Mouse (Mus musculus) heart, embryonic 10.5 days (tissue): ENCODE measurements around the gene Mettl26. TPM values are rescaled to one million over a fixed set of nuclear protein-coding genes. Genes with fewer than 3 reads are reported as not detected.

Experiments used
- DNase-seq: peaks from one replicate; pipeline ENCODE4 v3.0.0-alpha.2; 2017; ENCODE audit warnings: low spot score
- H3K27ac ChIP-seq: fragments of 300-500 bp; sonication (generic); 2 replicates; pipeline ENCODE4 v1.5.1; 2016; ENCODE audit warnings: mild to moderate bottlenecking
- H3K27me3 ChIP-seq: fragments of 300-500 bp; sonication (generic); 2 replicates; pipeline ENCODE4 v1.6.1; 2016; ENCODE audit warnings: mild to moderate bottlenecking; ENCODE audit not compliant: poor library complexity, insufficient read depth, severe bottlenecking
- H3K36me3 ChIP-seq: fragments of 300-500 bp; sonication (generic); 2 replicates; pipeline ENCODE4 v1.6.1; 2016; ENCODE audit warnings: mild to moderate bottlenecking, moderate library complexity
- H3K4me1 ChIP-seq: fragments of 300-500 bp; sonication (generic); 2 replicates; pipeline ENCODE4 v1.6.1; 2016; ENCODE audit warnings: mild to moderate bottlenecking
- H3K4me3 ChIP-seq: fragments of 300-500 bp; sonication (generic); 2 replicates; pipeline ENCODE4 v1.5.1; 2016; ENCODE audit warnings: mild to moderate bottlenecking, moderate library complexity
- H3K9me3 ChIP-seq: fragments of 300-500 bp; sonication (generic); 2 replicates; pipeline ENCODE4 v1.6.1; 2016; ENCODE audit warnings: mild to moderate bottlenecking, moderate library complexity
- WGBS: fragments of 180-500 bp; shearing (Covaris S2); methylation state at CpG from one replicate; pipeline ENCODE4 v1.1.7; 2016; 5-methylcytosine and 5-hydroxymethylcytosine counted together
- polyA plus RNA-seq: library from polyadenylated mRNA; unstranded; fragments of >200 nt; fragmentation: Nextera tagmentation; extraction: Ambion mirVana; gene quantifications from 2 replicates; pipeline ENCODE4 v1.2.1, GENCODE M21; 2016

Gene Mettl26
- polyA plus RNA-seq, 1 experiment from 2014 or later, result 55.4 TPM

DNA sequence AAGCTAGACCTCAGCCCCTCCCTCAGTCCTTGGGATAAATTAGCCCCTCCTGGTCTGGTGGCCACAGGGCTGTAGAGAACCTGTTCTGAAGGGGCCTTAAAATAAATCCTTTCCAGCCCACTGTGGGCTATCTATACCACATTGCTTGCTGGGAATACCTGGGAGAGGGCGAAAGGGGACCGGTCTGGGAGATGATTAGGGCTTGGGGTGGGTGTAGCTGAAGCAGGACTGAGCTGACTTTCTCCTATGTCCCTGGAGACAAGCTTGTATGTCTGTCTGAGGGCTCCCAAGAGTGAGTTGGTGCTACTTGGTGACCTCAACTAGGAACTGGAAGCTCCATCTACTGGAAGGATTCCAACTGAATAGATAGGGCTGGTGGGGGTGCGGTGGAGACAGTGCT lies 2.2 kb downstream of the Mettl26 start:
- H3K36me3 ChIP-seq, result peaks cover 21% of the 10 kb centered on the region
- no peaks in the 10 kb centered on the region for H3K9me3 ChIP-seq
- H3K4me1 ChIP-seq, result peaks cover 62% of the 10 kb centered on the region
- no peak overlapping the region for H3K4me3 ChIP-seq
- H3K27me3 ChIP-seq, result no peaks in the 10 kb centered on the region
- 90% methylated on average over 3 of the region's 3 CpGs for WGBS
- no peak overlapping the region for H3K27ac ChIP-seq
- DNase-seq, result no peak

DNA sequence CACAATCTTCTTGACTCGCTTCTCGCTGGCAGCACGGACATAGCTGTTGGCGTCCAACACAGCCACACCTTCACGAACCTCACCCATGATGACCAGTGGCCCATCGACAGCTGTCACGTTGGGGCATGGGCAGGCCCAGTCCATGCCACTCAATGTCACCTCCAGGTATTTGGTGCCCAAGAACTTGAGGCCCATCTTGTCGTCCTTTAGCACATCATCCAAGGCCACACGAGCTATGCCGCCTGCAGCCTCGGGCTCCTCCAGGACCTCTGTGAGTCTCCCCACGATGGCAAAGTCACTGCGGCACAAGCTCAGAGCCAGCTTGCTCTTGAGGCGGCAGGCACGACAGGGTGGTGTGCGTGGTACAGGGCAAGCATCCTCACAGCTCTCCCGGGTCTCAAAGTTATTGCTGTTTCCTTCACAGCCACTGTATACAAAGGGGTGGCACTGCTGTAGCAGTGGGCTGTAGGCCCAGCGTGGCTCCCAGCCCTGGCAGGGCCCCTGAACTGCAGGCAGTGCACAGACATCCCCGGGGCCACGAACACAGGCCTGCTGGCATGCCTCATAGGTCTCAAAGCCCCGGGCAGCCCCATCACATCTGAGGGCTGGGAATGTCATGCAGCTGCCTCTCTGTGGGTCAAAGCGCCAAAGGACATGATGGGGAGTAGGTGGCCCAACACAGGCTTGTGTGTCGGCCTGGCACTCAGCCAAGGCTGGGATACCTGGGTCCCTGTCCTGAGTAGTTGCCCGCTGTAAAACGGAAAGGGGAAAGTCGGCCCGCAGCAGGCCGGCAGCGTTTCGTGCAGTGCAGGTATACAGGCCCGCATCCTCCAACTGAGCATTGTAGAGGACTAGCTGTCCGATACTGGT lies 3.1 kb downstream of the Mettl26 start:
- Histone ChIP-seq H3K27me3 (no peaks in the 10 kb centered on the region), H3K4me3 (no peak overlapping the region), H3K36me3 (peaks cover 30% of the 10 kb centered on the region), H3K4me1 (peaks cover 70% of the 10 kb centered on the region), H3K9me3 (no peaks in the 10 kb centered on the region), H3K27ac (no peak overlapping the region)
- WGBS, result 91% methylated on average over 32 of the region's 32 CpGs
- no peak for DNase-seq

DNA sequence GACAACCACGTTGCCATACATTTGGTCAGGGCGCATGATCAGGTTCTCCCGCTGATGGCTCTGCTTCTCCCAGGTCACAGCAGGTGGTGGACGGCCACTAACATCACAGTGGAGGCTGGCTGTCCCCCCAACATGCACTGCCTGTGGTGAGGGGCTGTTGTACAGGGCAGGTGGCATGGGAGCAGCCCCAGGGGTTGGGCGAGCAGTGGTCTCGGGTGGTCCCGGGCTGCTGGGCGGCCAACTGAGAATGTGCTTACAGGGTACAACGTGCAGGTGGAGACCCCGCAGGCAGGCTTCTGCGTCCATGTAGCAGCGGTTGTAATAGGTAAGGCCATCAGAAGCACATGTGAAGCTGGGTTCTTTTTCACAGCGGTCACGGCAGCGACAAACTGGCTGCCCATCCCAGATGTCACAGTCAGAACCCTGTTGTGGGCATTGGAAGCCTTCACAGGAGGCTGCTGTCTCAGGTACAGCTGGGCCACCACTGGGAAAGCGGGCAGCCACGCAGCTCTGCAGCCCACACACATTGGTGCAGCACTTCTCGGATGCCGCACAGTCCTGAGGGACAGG lies 3.8 kb downstream of the Mettl26 start:
- Histone ChIP-seq H3K27me3 (no peaks in the 10 kb centered on the region), H3K27ac (no peak overlapping the region), H3K9me3 (no peaks in the 10 kb centered on the region), H3K4me3 (no peak overlapping the region), H3K4me1 (peaks cover 77% of the 10 kb centered on the region), H3K36me3 (peaks cover 37% of the 10 kb centered on the region)
- 93% methylated on average over 19 of the region's 19 CpGs for WGBS
- no peak for DNase-seq

DNA sequence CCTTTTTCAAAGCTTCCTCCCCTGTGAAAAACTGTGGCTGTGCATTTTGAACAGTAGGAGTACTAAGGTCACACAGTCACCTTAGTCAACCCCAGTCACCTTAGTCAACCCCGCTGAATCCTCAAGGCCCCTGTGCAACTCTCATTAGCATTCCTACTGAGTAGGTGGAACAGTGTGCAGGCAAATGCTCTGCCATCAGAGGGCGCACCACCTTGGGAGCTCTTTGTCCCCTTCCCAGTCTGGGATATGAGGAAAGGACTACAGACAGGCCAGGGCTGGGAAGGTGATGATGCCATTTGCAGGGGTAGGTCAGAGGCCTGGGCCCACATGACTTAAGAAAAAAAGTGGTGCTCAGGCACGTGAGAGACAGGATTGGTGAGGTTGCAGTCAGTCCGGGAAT lies 4.4 kb downstream of the Mettl26 start:
- Histone ChIP-seq H3K27ac (no peak overlapping the region), H3K36me3 (peaks cover 43% of the 10 kb centered on the region), H3K4me1 (peaks cover 74% of the 10 kb centered on the region), H3K4me3 (no peak overlapping the region), H3K27me3 (no peaks in the 10 kb centered on the region), H3K9me3 (no peaks in the 10 kb centered on the region)
- DNase-seq, result no peak
- WGBS, result 66% methylated on average over 4 of the region's 4 CpGs

DNA sequence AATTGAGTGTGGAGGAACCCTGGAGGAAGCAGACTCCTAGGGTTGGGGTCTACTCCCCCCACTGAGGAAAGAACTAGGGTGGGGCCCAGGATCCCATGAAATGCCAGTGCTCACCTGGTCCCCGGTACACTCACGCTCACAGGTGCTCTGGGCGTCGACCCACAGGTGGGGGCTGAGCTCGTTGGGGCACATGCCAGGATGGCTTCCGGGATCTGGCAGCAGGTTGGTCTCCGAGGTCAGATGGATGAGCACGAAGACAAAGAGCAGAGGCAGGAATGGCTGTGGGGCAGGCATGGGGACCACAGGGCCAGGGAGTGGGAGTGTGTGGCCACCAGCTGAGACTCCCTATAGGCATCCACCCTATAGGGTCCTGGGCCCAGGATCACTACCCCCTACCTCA lies 4.9 kb downstream of the Mettl26 start:
- Histone ChIP-seq H3K4me3 (no peak overlapping the region), H3K4me1 (peaks cover 71% of the 10 kb centered on the region), H3K27ac (peak overlapping the region; percentile 66; the same call in 1 of the 2 replicates), H3K9me3 (no peaks in the 10 kb centered on the region), H3K27me3 (no peaks in the 10 kb centered on the region), H3K36me3 (peaks cover 48% of the 10 kb centered on the region)
- 81% methylated on average over 8 of the region's 8 CpGs for WGBS
- no peak for DNase-seq

DNA sequence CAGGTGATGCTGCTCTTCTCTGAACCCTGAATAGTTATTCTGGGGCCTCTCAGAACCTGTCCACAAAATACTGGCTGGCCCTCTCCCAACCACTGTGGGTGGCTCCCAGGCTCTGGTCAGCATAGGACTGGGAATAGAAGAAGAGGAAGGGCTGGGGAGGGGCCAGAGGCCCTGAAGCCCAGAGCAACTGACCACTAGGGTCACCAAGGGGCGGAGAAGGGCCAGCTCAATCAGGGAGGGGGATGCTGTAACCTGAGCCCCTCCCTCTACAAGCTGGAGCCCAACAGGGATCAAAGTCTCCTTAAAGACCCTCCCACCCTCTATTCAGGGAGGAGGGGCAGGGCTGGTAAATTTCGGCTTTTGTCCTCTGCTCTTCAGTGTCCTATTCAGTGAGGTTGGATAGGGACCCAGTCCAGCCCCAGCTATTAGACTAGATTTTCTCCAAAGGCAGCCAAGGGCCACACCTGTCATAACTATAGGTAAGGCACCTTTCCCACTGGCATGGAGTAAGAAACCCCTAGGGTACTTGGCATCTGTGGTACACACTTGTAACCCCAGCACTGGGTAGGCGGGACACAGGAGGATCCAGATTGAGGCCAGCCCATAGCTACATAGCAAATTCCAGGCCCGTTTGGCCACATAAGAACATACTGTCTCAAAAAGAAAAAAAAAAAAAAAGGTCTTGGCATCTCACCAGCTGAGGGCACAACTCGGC lies 5.5 kb downstream of the Mettl26 start, which contains the start of gene Wfikkn1:
TSS of gene Wfikkn1 (minus strand) at position 663 of the 715 bp plus-strand sequence.
- Histone ChIP-seq H3K27ac (peak within 1 kb of the TSS; percentile 66), H3K36me3 (peaks cover 54% of the 10 kb centered on the region), H3K4me3 (no peak within 1 kb of the TSS), H3K9me3 (no peaks in the 10 kb centered on the region), H3K27me3 (no peaks in the 10 kb centered on the region), H3K4me1 (peaks cover 71% of the 10 kb centered on the region)
- 42% methylated on average over 5 of the region's 5 CpGs for WGBS
- no peak for DNase-seq

DNA sequence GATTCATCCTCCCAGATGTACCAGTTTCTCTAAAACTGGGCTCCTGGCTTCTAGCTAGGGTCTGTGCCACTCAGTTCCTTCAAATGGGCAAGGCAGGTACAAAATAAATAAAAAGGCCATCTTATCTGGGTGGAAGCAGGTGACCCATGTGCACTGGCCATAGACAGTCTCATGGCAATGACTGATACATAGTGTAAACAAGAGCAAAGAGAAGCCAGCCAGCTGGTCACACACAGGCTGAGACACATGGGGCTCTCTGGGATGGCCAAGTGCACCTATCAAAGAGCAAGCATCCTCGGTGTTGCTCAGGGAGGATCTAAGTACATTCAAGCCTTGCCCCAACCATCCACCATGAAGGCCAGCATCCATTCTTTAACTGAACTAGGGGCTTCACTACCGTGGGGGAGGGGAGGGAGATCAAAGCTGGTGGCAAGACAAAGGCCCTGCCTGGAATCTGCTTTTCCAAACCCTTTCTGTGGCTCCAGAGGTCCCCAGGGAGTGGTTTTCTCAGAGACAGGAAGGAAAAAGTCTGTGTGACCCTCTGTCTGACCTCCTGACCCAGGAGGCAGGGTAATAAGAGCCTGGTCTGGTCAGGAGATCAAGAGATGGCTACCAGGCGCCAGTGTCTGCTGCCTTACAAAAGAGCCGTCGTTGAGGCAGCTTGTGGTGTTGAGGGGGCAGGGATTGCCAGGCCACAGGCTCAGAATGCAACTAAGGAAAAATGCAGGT lies 6.2 kb downstream of the Mettl26 start:
- H3K36me3 ChIP-seq, result peaks cover 56% of the 10 kb centered on the region

DNA sequence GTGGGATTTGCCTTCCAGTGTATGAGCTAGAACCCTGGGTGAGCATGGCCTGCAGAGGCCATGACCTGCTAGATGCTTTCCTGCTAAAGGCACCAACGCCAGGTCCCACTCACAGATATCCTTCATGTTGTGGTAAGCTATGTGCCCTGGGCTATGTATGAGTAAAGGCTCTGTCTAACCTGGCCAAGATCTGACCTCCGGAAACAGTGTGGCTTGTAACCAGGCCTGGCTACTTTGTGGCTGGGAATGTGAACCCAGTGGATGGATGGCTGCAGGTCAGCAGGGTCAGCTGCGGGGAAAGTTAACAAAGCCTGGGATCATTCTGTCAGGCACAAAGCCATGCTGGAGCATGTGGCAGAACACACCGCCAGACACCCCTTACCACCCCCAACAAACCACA lies 6.8 kb downstream of the Mettl26 start:
- no peak overlapping the region for H3K4me3 ChIP-seq
- WGBS, result 40% methylated on average over 4 of the region's 4 CpGs

More for the DNA sequence above, 6.2 kb downstream of the Mettl26 start:
- Histone ChIP-seq H3K27me3 (no peaks in the 10 kb centered on the region), H3K27ac (peak overlapping the region; percentile 66), H3K4me3 (no peak overlapping the region), H3K4me1 (peaks cover 69% of the 10 kb centered on the region), H3K9me3 (no peaks in the 10 kb centered on the region)
- WGBS, result 13% methylated on average over 5 of the region's 5 CpGs
- DNase-seq, result no peak

DNA sequence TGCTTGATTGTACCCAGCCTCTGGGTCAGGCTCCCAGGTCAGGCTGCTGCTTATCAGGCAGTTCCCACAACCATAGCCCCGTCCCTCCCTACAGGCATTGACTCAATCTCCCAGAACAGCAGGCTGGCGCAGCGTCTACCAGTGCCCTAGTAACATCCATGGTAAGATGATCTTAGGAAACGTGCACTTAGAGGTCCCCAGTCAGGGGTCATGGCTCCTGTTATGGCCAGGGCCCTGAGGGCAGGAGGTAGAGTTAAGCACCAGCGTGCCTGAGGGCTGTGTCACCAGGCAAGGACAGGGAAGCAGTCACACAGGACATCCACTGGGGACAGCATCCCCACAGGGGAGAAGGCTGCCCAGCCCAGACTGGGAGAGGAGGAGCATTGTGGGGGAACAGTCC lies 7.4 kb downstream of the Mettl26 start:
- 25% methylated on average over 5 of the region's 5 CpGs for WGBS
- Histone ChIP-seq H3K9me3 (no peaks in the 10 kb centered on the region), H3K27ac (peak overlapping the region; percentile 66; the same call in 1 of the 2 replicates), H3K36me3 (peaks cover 56% of the 10 kb centered on the region), H3K4me3 (no peak overlapping the region), H3K4me1 (peaks cover 58% of the 10 kb centered on the region), H3K27me3 (no peaks in the 10 kb centered on the region)
- no peak for DNase-seq

More for the DNA sequence above, 6.8 kb downstream of the Mettl26 start:
- no peak for DNase-seq
- Histone ChIP-seq H3K27ac (peak overlapping the region; percentile 66), H3K27me3 (no peaks in the 10 kb centered on the region), H3K36me3 (peaks cover 56% of the 10 kb centered on the region), H3K4me1 (peaks cover 62% of the 10 kb centered on the region), H3K9me3 (no peaks in the 10 kb centered on the region)

DNA sequence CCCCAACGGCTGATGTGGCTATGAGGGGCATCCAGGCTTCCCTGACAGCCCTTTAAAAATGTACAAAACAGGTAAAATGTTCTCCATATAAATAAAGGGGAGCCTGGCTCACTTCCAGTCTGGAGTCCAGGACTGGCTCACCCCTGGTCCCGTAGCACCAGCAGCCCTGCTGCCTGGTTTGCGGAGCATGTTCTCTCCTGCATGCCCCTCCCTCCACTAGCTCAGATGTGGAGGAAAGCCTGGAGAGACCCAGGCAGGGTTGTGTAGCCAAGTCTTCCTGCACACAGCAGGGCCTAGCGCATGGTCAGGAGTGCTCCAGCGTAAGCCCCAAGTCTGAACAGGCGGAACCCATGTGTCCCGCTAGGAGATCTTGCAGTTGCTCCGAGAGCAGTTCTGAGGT lies 8.4 kb downstream of the Mettl26 start:
- Histone ChIP-seq H3K4me3 (no peak overlapping the region), H3K27me3 (no peaks in the 10 kb centered on the region), H3K36me3 (peaks cover 56% of the 10 kb centered on the region), H3K27ac (peak overlapping the region; percentile 66; the same call in 1 of the 2 replicates), H3K4me1 (peaks cover 58% of the 10 kb centered on the region), H3K9me3 (no peaks in the 10 kb centered on the region)
- WGBS, result 88% methylated on average over 8 of the region's 8 CpGs
- DNase-seq, result no peak

DNA sequence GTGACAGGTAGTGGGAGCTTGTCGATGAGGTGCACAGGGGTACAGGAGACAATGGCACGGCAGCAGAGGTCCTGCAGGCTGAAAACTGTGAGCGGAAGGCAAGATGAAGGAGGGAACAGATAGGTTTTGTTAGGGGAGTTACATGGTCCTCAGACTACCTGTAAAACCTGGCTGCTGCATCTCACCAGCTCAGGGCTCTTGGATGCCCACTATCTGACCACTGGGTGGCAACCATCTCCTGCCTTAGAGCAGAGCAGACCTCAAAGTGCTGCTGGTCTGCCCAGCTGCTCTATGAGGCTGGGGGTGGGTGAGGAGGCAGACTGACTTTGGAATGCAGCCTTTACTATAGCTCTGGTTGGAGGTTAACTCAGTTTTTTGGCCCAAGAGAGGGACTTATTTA lies 8.9 kb downstream of the Mettl26 start:
- peaks cover 55% of the 10 kb centered on the region for H3K36me3 ChIP-seq
- H3K4me1 ChIP-seq, result peaks cover 57% of the 10 kb centered on the region
- H3K27me3 ChIP-seq, result no peaks in the 10 kb centered on the region
- no peaks in the 10 kb centered on the region for H3K9me3 ChIP-seq
- H3K4me3 ChIP-seq, result no peak overlapping the region
- 85% methylated on average over 3 of the region's 3 CpGs for WGBS
- no peak overlapping the region for H3K27ac ChIP-seq
- DNase-seq, result no peak

DNA sequence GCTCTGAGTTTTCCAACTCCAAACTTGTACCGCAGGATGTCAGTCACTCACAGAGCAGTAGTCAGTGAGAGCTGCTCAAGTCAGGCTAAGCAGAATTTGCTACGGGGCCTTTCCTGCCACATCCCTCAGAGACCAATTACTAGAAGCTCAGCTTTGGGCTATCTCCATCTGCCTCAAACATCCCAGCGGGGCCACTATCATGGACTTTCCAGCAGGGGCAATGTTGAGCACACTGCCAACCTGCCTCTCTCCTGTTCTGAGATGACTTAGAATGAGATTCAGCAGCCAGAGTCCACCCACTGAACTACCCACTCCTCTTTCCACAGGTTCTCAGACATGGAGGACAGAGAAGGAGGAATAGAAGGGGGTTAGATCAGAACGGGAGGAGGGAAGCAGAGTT lies 10.8 kb downstream of the Mettl26 start:
- H3K4me3 ChIP-seq, result no peak overlapping the region
- 64% methylated on average over 4 of the region's 4 CpGs for WGBS
- H3K27me3 ChIP-seq, result no peaks in the 10 kb centered on the region
- no peaks in the 10 kb centered on the region for H3K9me3 ChIP-seq
- H3K4me1 ChIP-seq, result peaks cover 41% of the 10 kb centered on the region
- H3K27ac ChIP-seq, result no peak overlapping the region
- no peak for DNase-seq
- peaks cover 65% of the 10 kb centered on the region for H3K36me3 ChIP-seq
